Mouse (Mus musculus) kidney, postnatal 0 days (tissue): Measurements from ENCODE around the gene Nlgn2. TPM values are rescaled to one million over a fixed set of nuclear protein-coding genes. Genes with fewer than 3 reads are reported as not detected.

Source experiments
- ATAC-seq: fragments of 200-750 bp; cut with Nextera tagmentation; replicated peaks from 2 replicates; pipeline ENCODE4 v1.8.0; 2017; ENCODE audit warnings: low read depth, moderate number of reproducible peaks, moderate TSS enrichment, moderate library complexity; ENCODE audit not compliant: low FRiP score
- DNase-seq: peaks from one replicate; pipeline ENCODE4 v3.0.0-alpha.2; 2016; ENCODE audit warnings: low spot score
- H3K27ac ChIP-seq: fragments of 300-500 bp; sonication (generic); 2 replicates; pipeline ENCODE4 v1.5.1; 2014; ENCODE audit warnings: mild to moderate bottlenecking
- H3K27me3 ChIP-seq: fragments of 300-500 bp; sonication (generic); 2 replicates; pipeline ENCODE4 v1.6.1; 2014; ENCODE audit warnings: low read length, mixed read lengths; ENCODE audit not compliant: insufficient read depth
- H3K36me3 ChIP-seq: fragments of 300-500 bp; sonication (generic); 2 replicates; pipeline ENCODE4 v1.6.1; 2014; ENCODE audit warnings: low read length, mixed read lengths; ENCODE audit not compliant: insufficient read depth
- H3K4me1 ChIP-seq: fragments of 300-500 bp; sonication (generic); replicated peaks from 2 replicates; pipeline ENCODE4 v1.6.1; 2014; ENCODE audit warnings: antibody characterized with exemption, low read length, mixed read lengths; ENCODE audit not compliant: insufficient read depth
- H3K4me2 ChIP-seq: fragments of 300-500 bp; sonication (generic); 2 replicates; pipeline ENCODE4 v1.6.1; 2014; ENCODE audit warnings: mild to moderate bottlenecking, low read length, moderate library complexity, mixed read lengths
- H3K4me3 ChIP-seq: fragments of 300-500 bp; sonication (generic); replicated peaks from 2 replicates; pipeline ENCODE4 v1.5.1; 2014; ENCODE audit warnings: low read depth, low read length
- H3K9ac ChIP-seq: fragments of 300-500 bp; sonication (generic); 2 replicates; pipeline ENCODE4 v1.6.1; 2014; ENCODE audit warnings: low read depth, low read length
- H3K9me3 ChIP-seq: fragments of 300-500 bp; sonication (generic); replicated peaks from 2 replicates; pipeline ENCODE4 v1.6.1; 2016; ENCODE audit warnings: low read length, inconsistent platforms, mixed read lengths
- CTCF ChIP-seq: IDR thresholded peaks from 2 replicates; pipeline ENCODE4 v1.5.1; 2016; ENCODE audit warnings: antibody characterized with exemption, low read depth, mild to moderate bottlenecking, moderate library complexity
- WGBS: fragments of 180-500 bp; shearing (Covaris S2); extraction: QIAGEN DNeasy Blood & Tissue Kit; methylation state at CpG from one replicate; pipeline ENCODE4 v1.1.7; 2014; 5-methylcytosine and 5-hydroxymethylcytosine counted together
- polyA plus RNA-seq: library from polyadenylated mRNA; unstranded; fragments of >200 nt; fragmentation: Nextera tagmentation; extraction: Ambion mirVana; gene quantifications from 2 replicates; pipeline ENCODE4 v1.2.1, GENCODE M21; 2015

The Nlgn2 gene
- polyA plus RNA-seq, 1 experiment from 2014 or later = 4.1 TPM

GRCm38 (mm10) chr11:69801379-69801977, 36.1 kb downstream of the Nlgn2 start, which contains the start of gene Fgf11:
Gene Fgf11 (minus strand): TSS chr11:69801857.
- Histone ChIP-seq H3K27ac (0 out of 2 replicates have a peak within 1 kb of the TSS, but pooled peaks have one; percentile 31), H3K4me2 (peak within 1 kb of the TSS; percentile 93), H3K36me3 (no peaks in the 10 kb centered on the region), H3K27me3 (peaks cover 5% of the 10 kb centered on the region; the same call in 1 of the 2 replicates), H3K4me1 (peaks cover 44% of the 10 kb centered on the region), H3K9me3 (no peaks in the 10 kb centered on the region), H3K9ac (peak within 1 kb of the TSS; percentile 68), H3K4me3 (peak within 1 kb of the TSS; percentile 47)
- TF ChIP-seq CTCF = no peak
- ATAC-seq (no peak), DNase-seq (no peak)
- 2% methylated on average over 32 of the region's 33 CpGs for WGBS

GRCm38 (mm10) chr11:69800392-69801197, 37.0 kb downstream of the Nlgn2 start:
- Histone ChIP-seq H3K9me3 (no peaks in the 10 kb centered on the region), H3K36me3 (no peaks in the 10 kb centered on the region), H3K4me3 (peak overlapping the region; percentile 47), H3K27ac (0 out of 2 replicates have a peak overlapping the region, but pooled peaks have one; percentile 31), H3K4me1 (peaks cover 50% of the 10 kb centered on the region), H3K9ac (peak overlapping the region; percentile 68), H3K27me3 (0 out of 2 replicates have a peak, but pooled peaks cover 1% of the 10 kb centered on the region), H3K4me2 (peak overlapping the region; percentile 93)
- WGBS = under 1% methylated on average over 34 of the region's 36 CpGs
- peak; percentile 91 for DNase-seq
- TF ChIP-seq CTCF = no peak
- peak; percentile 48 for ATAC-seq

GRCm38 (mm10) chr11:69800138-69800391, 37.5 kb downstream of the Nlgn2 start:
- DNase-seq (no peak), ATAC-seq (no peak)
- Histone ChIP-seq H3K4me2 (peak overlapping the region; percentile 93), H3K36me3 (no peaks in the 10 kb centered on the region), H3K27me3 (no peaks in the 10 kb centered on the region), H3K27ac (no peak overlapping the region), H3K4me1 (peaks cover 50% of the 10 kb centered on the region), H3K9ac (peak overlapping the region; percentile 68; the same call in 1 of the 2 replicates), H3K9me3 (no peaks in the 10 kb centered on the region), H3K4me3 (peak overlapping the region; percentile 47)
- TF ChIP-seq CTCF = no peak
- WGBS = 3% methylated on average over 11 of the region's 11 CpGs

- H3K9me3 ChIP-seq = no peaks in the 10 kb centered on the region
- peaks cover 45% of the 10 kb centered on the region for H3K4me1 ChIP-seq
- H3K4me3 ChIP-seq = no peak overlapping the region
- no peak for TF ChIP-seq CTCF
- peak overlapping the region; percentile 93 for H3K4me2 ChIP-seq
- ATAC-seq = no peak
- H3K36me3 ChIP-seq = no peaks in the 10 kb centered on the region
- no peak overlapping the region for H3K9ac ChIP-seq
- WGBS = 21% methylated on average over 12 of the region's 12 CpGs
- DNase-seq = no peak
- no peaks in the 10 kb centered on the region for H3K27me3 ChIP-seq
- H3K27ac ChIP-seq = no peak overlapping the region
Measured at GRCm38 (mm10) chr11:69799394-69800137, 38.0 kb downstream of the Nlgn2 start.

- H3K4me1 ChIP-seq = peaks cover 31% of the 10 kb centered on the region
- 83% methylated on average over 7 of the region's 7 CpGs for WGBS
- H3K4me2 ChIP-seq = no peak overlapping the region
Measured at GRCm38 (mm10) chr11:69797924-69798323, 39.7 kb downstream of the Nlgn2 start.

GRCm38 (mm10) chr11:69795983-69796435, 41.6 kb downstream of the Nlgn2 start:
- no peak overlapping the region for H3K27ac ChIP-seq
- no peak for DNase-seq
- peak overlapping the region; percentile 67; the same call in 1 of the 2 replicates for H3K9ac ChIP-seq
- no peak for TF ChIP-seq CTCF
- H3K9me3 ChIP-seq = no peaks in the 10 kb centered on the region
- 2% methylated on average over 13 of the region's 13 CpGs for WGBS
- peak overlapping the region; percentile 50 for H3K4me3 ChIP-seq
- peaks cover 18% of the 10 kb centered on the region for H3K4me1 ChIP-seq
- ATAC-seq = no peak
- no peaks in the 10 kb centered on the region for H3K36me3 ChIP-seq
- H3K4me2 ChIP-seq = peak overlapping the region; percentile 95
- H3K27me3 ChIP-seq = no peaks in the 10 kb centered on the region

More at GRCm38 (mm10) chr11:69797924-69798323, 39.7 kb downstream of the Nlgn2 start:
- Histone ChIP-seq H3K9me3 (no peaks in the 10 kb centered on the region), H3K36me3 (no peaks in the 10 kb centered on the region), H3K27me3 (no peaks in the 10 kb centered on the region), H3K9ac (no peak overlapping the region), H3K27ac (no peak overlapping the region), H3K4me3 (no peak overlapping the region)
- no peak for TF ChIP-seq CTCF
- DNase-seq (no peak), ATAC-seq (no peak)
